Mouse (Mus musculus): ENCODE results near the gene Tssk1. TPM values are rescaled to one million over a fixed set of nuclear protein-coding genes. Genes with fewer than 3 reads are reported as not detected.

Gene Tssk1
- total and polyA plus RNA-seq, 3 experiments, result 0.16 TPM; not detected in 2

DNA sequence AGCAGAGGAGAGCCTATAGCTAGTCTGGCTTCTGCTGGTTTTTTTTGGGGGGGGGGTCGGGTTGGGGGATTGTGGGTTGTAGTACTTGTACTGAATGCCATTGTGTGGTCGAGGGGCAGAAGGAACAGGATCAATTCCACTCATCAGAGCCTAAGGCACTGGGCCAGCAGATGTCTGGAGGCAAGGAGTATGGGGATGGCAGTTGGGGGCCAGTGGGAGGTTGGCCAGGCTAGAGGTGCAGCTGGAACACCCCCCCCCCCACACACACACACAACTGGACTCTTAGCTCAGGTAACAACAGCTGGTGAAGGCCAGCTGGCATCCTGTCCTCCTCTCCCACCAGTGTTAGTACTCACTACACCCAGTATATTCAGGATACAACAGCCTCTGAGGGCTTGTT, 35.2 kb downstream of the Tssk1 start:
- H3K9me3 ChIP-seq (replicated peaks; ENCODE audit: low read length), result no peaks in the 10 kb centered on the region
- no peak for DNase-seq (ENCODE audit: extremely low read depth)
- H3K4me2 ChIP-seq (ENCODE audit: insufficient read depth, low read depth, poor library complexity, severe bottlenecking), result peak overlapping the region; percentile 52; the same call in 1 of the 2 replicates
- peak overlapping the region; percentile 64 for H3K9ac ChIP-seq (ENCODE audit: insufficient read depth, low read depth)
- in situ Hi-C loops (cut with MboI; ENCODE audit: low pct_ligation_motif_present, low pct_unique_long_range_greater_than_20kb, low sequenced_read_pairs), result no loop called here
- H3K36me3 ChIP-seq (replicated peaks in 1 of 2; ENCODE audit: control insufficient read depth in 1 of 2, insufficient read depth in 1 of 2, low read length in 1 of 2), result peaks cover 19 to 28% of the 10 kb centered on the region in 2 experiments
- TF ChIP-seq KAT2A (IDR thresholded peaks at IDR 0.05; ENCODE audit: insufficient replicate concordance, low read length) (no peak), MXI1 (IDR thresholded peaks at IDR 0.05; ENCODE audit: low read depth, low read length) (no peak), MAZ (IDR thresholded peaks at IDR 0.05; ENCODE audit: low read depth, low read length) (no peak), CHD2 (IDR thresholded peaks at IDR 0.05; ENCODE audit: low read length) (no peak), GABPA (IDR thresholded peaks at IDR 0.05; ENCODE audit: insufficient replicate concordance, low read depth, low read length) (no peak), ELF1 (IDR thresholded peaks at IDR 0.05; ENCODE audit: low read depth, low read length) (no peak), MEF2A (IDR thresholded peaks at IDR 0.05; ENCODE audit: borderline replicate concordance, low read depth, low read length) (no peak), SIN3A (IDR thresholded peaks at IDR 0.05; ENCODE audit: low read length) (no peak), ZNF384 (IDR thresholded peaks at IDR 0.05; ENCODE audit: low read depth, low read length) (no peak), TCF12 (IDR thresholded peaks at IDR 0.05; ENCODE audit: low read depth, low read length) (no peak), POLR2AphosphoS2 (IDR thresholded peaks at IDR 0.05; ENCODE audit: low read depth, low read length) (no peak), ZMIZ1 (IDR thresholded peaks at IDR 0.05; ENCODE audit: low read depth, low read length) (no peak)
- H3K27ac ChIP-seq (ENCODE audit: insufficient read depth, low read depth), result no peak overlapping the region
- H3K79me2 ChIP-seq (replicated peaks; ENCODE audit: control insufficient read depth, extremely low read depth, insufficient read depth, poor library complexity, severe bottlenecking), result no peaks in the 10 kb centered on the region
- dilution Hi-C loops (cut with MboI; ENCODE audit: extremely low pct_ligation_motif_present, extremely low pct_unique_long_range_greater_than_20kb, low sequenced_read_pairs), result no loop called here
- H3K4me1 ChIP-seq (ENCODE audit: control insufficient read depth in 1 of 2, insufficient read depth in 2 of 2), result peaks cover 7 to 28% of the 10 kb centered on the region in 2 experiments
- H3K4me3 ChIP-seq (replicated peaks in 1 of 3; ENCODE audit: low read depth in 2 of 3, low read length in 2 of 3, poor library complexity in 1 of 3), result peak overlapping the region in 2 of 3 experiments; percentile 73 to 83
- peaks cover 8% of the 10 kb centered on the region for H3K27me3 ChIP-seq (replicated peaks)

DNA sequence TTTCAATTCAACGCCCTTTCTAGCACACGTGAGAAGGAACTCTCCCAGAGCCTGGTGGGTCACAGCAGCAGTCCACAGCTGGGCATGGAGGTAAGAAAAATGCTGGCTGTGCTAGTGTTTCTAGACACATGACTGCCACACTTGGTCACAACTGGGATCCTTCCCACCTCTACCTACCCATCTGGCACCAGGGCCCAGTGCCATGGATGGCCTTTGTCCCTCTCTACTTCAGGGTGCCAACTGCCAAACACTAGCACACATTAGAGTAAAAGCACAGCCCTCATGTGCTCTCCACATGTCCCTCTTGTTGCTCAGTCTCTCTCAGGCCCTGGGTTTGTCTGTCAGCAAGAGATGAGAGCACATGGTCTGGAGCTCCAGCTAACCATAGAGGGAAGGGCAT, 35.6 kb downstream of the Tssk1 start:
- H3K27ac ChIP-seq (ENCODE audit: insufficient read depth, low read depth), result no peak overlapping the region
- H3K27me3 ChIP-seq (replicated peaks), result peaks cover 12% of the 10 kb centered on the region
- H3K36me3 ChIP-seq (replicated peaks in 1 of 2; ENCODE audit: control insufficient read depth in 1 of 2, insufficient read depth in 1 of 2, low read length in 1 of 2), result peaks cover 18 to 24% of the 10 kb centered on the region in 2 experiments
- dilution Hi-C loops (cut with MboI; ENCODE audit: extremely low pct_ligation_motif_present, extremely low pct_unique_long_range_greater_than_20kb, low sequenced_read_pairs), result no loop called here
- no peak overlapping the region for H3K9ac ChIP-seq (ENCODE audit: insufficient read depth, low read depth)
- no peak overlapping the region for H3K4me2 ChIP-seq (ENCODE audit: insufficient read depth, low read depth, poor library complexity, severe bottlenecking)
- no peak overlapping the region for H3K4me3 ChIP-seq (replicated peaks in 1 of 3; ENCODE audit: low read depth in 2 of 3, low read length in 2 of 3, poor library complexity in 1 of 3)
- no peak for DNase-seq (ENCODE audit: extremely low read depth)
- in situ Hi-C loops (cut with MboI; ENCODE audit: low pct_ligation_motif_present, low pct_unique_long_range_greater_than_20kb, low sequenced_read_pairs), result no loop called here
- no peaks in the 10 kb centered on the region for H3K9me3 ChIP-seq (replicated peaks; ENCODE audit: low read length)
- H3K79me2 ChIP-seq (replicated peaks; ENCODE audit: control insufficient read depth, extremely low read depth, insufficient read depth, poor library complexity, severe bottlenecking), result no peaks in the 10 kb centered on the region
- TF ChIP-seq SMC3 (IDR thresholded peaks at IDR 0.05; ENCODE audit: low read depth, low read length) (no peak), USF1 (IDR thresholded peaks at IDR 0.05; ENCODE audit: low read depth, low read length) (no peak), POLR2AphosphoS2 (IDR thresholded peaks at IDR 0.05; ENCODE audit: low read depth, low read length) (no peak), ZKSCAN1 (IDR thresholded peaks at IDR 0.05; ENCODE audit: borderline replicate concordance, low read depth, low read length) (no peak)
- peaks cover 7 to 32% of the 10 kb centered on the region in 2 experiments for H3K4me1 ChIP-seq (ENCODE audit: control insufficient read depth in 1 of 2, insufficient read depth in 2 of 2)

All from CH12.LX (cell line).